Mouse (Mus musculus) limb, embryonic 14.5 days (tissue): Measurements from ENCODE around the gene Zdhhc5. TPM values are rescaled to one million over a fixed set of nuclear protein-coding genes. Genes with fewer than 3 reads are reported as not detected.
A peak's percentile ranks its signal among the peaks of the same experiment; 100 is the strongest.

Source experiments
- ATAC-seq: fragments of 200-750 bp; cut with Nextera tagmentation; 2 replicates; pipeline ENCODE4 v1.8.0; 2017; ENCODE audit warnings: low read depth, moderate number of reproducible peaks, moderate TSS enrichment; ENCODE audit not compliant: low FRiP score
- DNase-seq: peaks from one replicate; pipeline ENCODE4 v3.0.0-alpha.2; 2015; ENCODE audit warnings: low spot score
- H3K27ac ChIP-seq: fragments of 300-500 bp; sonication (generic); replicated peaks from 2 replicates; pipeline ENCODE4 v1.5.1; 2014; ENCODE audit warnings: low read depth, mild to moderate bottlenecking, low read length, moderate library complexity, mixed read lengths
- H3K27me3 ChIP-seq: fragments of 300-500 bp; sonication (generic); 2 replicates; pipeline ENCODE4 v1.6.1; 2014; ENCODE audit warnings: low read length, mixed read lengths; ENCODE audit not compliant: control insufficient read depth, insufficient read depth
- H3K36me3 ChIP-seq: fragments of 300-500 bp; sonication (generic); 2 replicates; pipeline ENCODE4 v1.6.1; 2014; ENCODE audit warnings: mild to moderate bottlenecking, low read length, moderate library complexity, mixed read lengths; ENCODE audit not compliant: control insufficient read depth, insufficient read depth
- H3K4me1 ChIP-seq: fragments of 300-500 bp; sonication (generic); 2 replicates; pipeline ENCODE4 v1.6.1; 2014; ENCODE audit warnings: antibody characterized with exemption, low read length, mixed read lengths; ENCODE audit not compliant: control insufficient read depth, insufficient read depth
- H3K4me2 ChIP-seq: fragments of 300-500 bp; sonication (generic); replicated peaks from 2 replicates; pipeline ENCODE4 v1.6.1; 2014; ENCODE audit warnings: low read depth, mild to moderate bottlenecking, low read length, moderate library complexity; ENCODE audit not compliant: severe bottlenecking
- H3K4me3 ChIP-seq: fragments of 300-500 bp; sonication (generic); replicated peaks from 2 replicates; pipeline ENCODE4 v1.5.1; 2014; ENCODE audit warnings: low read length
- H3K9ac ChIP-seq: fragments of 300-500 bp; sonication (generic); 2 replicates; pipeline ENCODE4 v1.6.1; 2014; ENCODE audit warnings: mild to moderate bottlenecking, low read depth, low read length, moderate library complexity; ENCODE audit not compliant: severe bottlenecking
- H3K9me3 ChIP-seq: fragments of 300-500 bp; sonication (generic); 2 replicates; pipeline ENCODE4 v1.6.1; 2016; ENCODE audit warnings: low read length; ENCODE audit not compliant: control insufficient read depth
- POLR2A ChIP-seq: fragments of 200-500 bp; IDR thresholded peaks from 2 replicates; pipeline ENCODE4 v1.8.0; 2012; ENCODE audit warnings: inconsistent platforms, mild to moderate bottlenecking, moderate library complexity, borderline replicate concordance; ENCODE audit not compliant: insufficient read depth, insufficient read length; ENCODE audit errors: extremely low read depth
- WGBS: fragments of 180-500 bp; shearing (Covaris S2); extraction: QIAGEN DNeasy Blood & Tissue Kit; methylation state at CpG from one replicate; pipeline ENCODE4 v1.1.7; 2014; 5-methylcytosine and 5-hydroxymethylcytosine counted together
- polyA plus RNA-seq, 2 experiments: library from polyadenylated mRNA; depleted of rRNA in 1 of 2; stranded (reverse) in 1 of 2; unstranded in 1 of 2; fragments of >200 nt; fragmentation: Nextera tagmentation in 1 of 2; extraction: Ambion mirVana in 1 of 2; gene quantifications; 2 replicates each; pipeline versions ENCODE4 v1.2.1 to v1.2.3; 2012 to 2014

The Zdhhc5 gene
- polyA plus RNA-seq, 2 experiments: 36.5 to 46.6 TPM

- peaks cover 19% of the 10 kb centered on the region for H3K36me3 ChIP-seq
- H3K27me3 ChIP-seq: no peaks in the 10 kb centered on the region
- peak overlapping the region; percentile 86 for H3K4me2 ChIP-seq
- DNase-seq (peak; percentile 92), ATAC-seq (peak; percentile 64)
- peak overlapping the region; percentile 94 for H3K4me3 ChIP-seq
- under 1% methylated on average over 25 of the region's 26 CpGs for WGBS
- H3K27ac ChIP-seq: peak overlapping the region; percentile 100
- 0 out of 2 replicates have a peak, but pooled peaks have one; percentile 73 for TF ChIP-seq POLR2A
- H3K9me3 ChIP-seq: no peaks in the 10 kb centered on the region
- peaks cover 42% of the 10 kb centered on the region for H3K4me1 ChIP-seq
- peak overlapping the region; percentile 99 for H3K9ac ChIP-seq
Observed at GRCm38 (mm10) chr2:84742451-84743283, 27.7 kb upstream of the Zdhhc5 start.

DNA sequence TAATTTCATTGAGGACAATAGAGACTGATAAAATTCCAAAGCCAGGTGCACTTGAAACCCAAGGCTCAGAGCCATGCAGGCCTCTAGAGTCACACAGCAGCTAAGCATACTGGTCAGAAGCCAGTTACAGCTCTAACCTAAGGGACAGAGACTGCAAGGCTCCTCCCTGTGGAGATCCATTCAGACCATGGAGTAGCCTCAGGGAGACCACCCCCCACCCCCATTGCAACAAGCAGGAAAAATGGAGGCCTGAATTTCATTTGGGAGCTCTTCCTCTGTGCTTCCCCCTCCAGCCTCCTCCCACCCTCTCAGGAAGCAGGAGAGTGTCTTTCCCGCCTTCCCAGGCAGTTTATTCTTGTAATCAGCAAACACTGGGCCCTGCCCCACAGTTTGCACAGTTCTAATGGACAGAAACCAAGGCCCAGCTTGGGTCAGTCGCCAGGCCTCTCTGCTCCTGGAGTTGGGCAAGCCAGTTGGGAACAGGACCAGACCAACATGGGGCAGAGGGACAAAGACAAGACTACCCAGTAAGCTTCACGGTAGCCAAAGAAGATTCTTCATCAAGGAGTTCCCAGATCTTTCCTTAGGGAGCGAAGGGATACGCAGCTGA is 27.0 kb upstream of the Zdhhc5 start:
- Histone ChIP-seq H3K27me3 (no peaks in the 10 kb centered on the region), H3K4me3 (peak overlapping the region; percentile 94), H3K27ac (peak overlapping the region; percentile 100), H3K4me2 (peak overlapping the region; percentile 86), H3K9me3 (no peaks in the 10 kb centered on the region), H3K4me1 (peaks cover 49% of the 10 kb centered on the region), H3K36me3 (peaks cover 19% of the 10 kb centered on the region), H3K9ac (peak overlapping the region; percentile 99)
- no peak for ATAC-seq
- TF ChIP-seq POLR2A: no peak
- 1% methylated on average over 5 of the region's 5 CpGs for WGBS
- DNase-seq: no peak

GRCm38 (mm10) chr2:84740608-84741333 is 25.8 kb upstream of the Zdhhc5 start:
- peak overlapping the region; percentile 94; the same call in 1 of the 2 replicates for H3K4me3 ChIP-seq
- H3K27ac ChIP-seq: peak overlapping the region; percentile 100; the same call in 1 of the 2 replicates
- peak overlapping the region; percentile 86 for H3K4me2 ChIP-seq
- no peak for ATAC-seq
- peaks cover 19% of the 10 kb centered on the region for H3K36me3 ChIP-seq
- no peaks in the 10 kb centered on the region for H3K27me3 ChIP-seq
- H3K9ac ChIP-seq: no peak overlapping the region
- no peaks in the 10 kb centered on the region for H3K9me3 ChIP-seq
- DNase-seq: no peak
- 80% methylated on average over 15 of the region's 15 CpGs for WGBS
- no peak for TF ChIP-seq POLR2A
- H3K4me1 ChIP-seq: peaks cover 58% of the 10 kb centered on the region

- DNase-seq (peak; percentile 49), ATAC-seq (no peak)
- TF ChIP-seq POLR2A: no peak
- Histone ChIP-seq H3K9ac (peak overlapping the region; percentile 34; the same call in 1 of the 2 replicates), H3K4me1 (peaks cover 62% of the 10 kb centered on the region), H3K9me3 (no peaks in the 10 kb centered on the region), H3K27me3 (no peaks in the 10 kb centered on the region), H3K27ac (0 out of 2 replicates have a peak overlapping the region, but pooled peaks have one; percentile 39), H3K4me2 (peak overlapping the region; percentile 28; the same call in 1 of the 2 replicates), H3K4me3 (peak overlapping the region; percentile 5; the same call in 1 of the 2 replicates), H3K36me3 (peaks cover 19% of the 10 kb centered on the region)
- WGBS: under 1% methylated on average over 12 of the region's 12 CpGs
Observed at GRCm38 (mm10) chr2:84738271-84738911, 23.4 kb upstream of the Zdhhc5 start.

DNA sequence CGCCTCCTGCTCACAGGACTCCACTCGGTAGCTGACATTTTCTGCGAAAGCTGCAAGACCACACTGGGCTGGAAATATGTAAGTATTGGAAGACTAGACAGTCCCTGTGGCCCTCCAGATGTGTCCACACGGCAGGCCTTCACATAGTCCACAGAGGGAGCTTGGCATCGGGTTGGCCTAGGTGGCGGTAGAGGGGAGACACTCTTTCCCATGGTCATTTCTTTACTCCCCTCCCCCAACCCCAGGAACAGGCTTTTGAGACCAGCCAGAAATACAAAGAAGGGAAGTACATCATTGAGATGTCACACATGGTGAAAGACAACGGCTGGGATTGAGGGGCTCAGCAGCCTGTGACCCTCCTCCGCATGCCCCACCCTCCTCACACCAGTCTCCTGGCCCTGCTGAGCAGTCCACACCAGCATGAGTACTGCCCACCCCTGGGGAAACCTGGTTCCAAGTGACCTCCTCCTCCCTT is 22.5 kb upstream of the Zdhhc5 start:
- Histone ChIP-seq H3K4me2 (0 out of 2 replicates have a peak overlapping the region, but pooled peaks have one; percentile 28), H3K4me3 (no peak overlapping the region), H3K27me3 (no peaks in the 10 kb centered on the region), H3K27ac (no peak overlapping the region), H3K4me1 (peaks cover 62% of the 10 kb centered on the region), H3K9me3 (no peaks in the 10 kb centered on the region), H3K36me3 (peaks cover 19% of the 10 kb centered on the region), H3K9ac (no peak overlapping the region)
- no peak for TF ChIP-seq POLR2A
- DNase-seq (peak; percentile 44), ATAC-seq (no peak)
- WGBS: 6% methylated on average over 8 of the region's 8 CpGs
